Mouse (Mus musculus) embryo, embryonic 11.5 days (tissue): ENCODE measurements at regions not wholly inside any gene's neighbourhood (a gene's known extent, or its start where the extent isn't known, plus 50 kb on each side); places are given as distances from the start of the nearest gene placed in this dataset.

Source experiments
- DNase-seq: peaks from one replicate; pipeline ENCODE4 v3.0.0-alpha.2; 2012; ENCODE audit warnings: low read depth, low spot score

- DNase-seq: no peak
Observed at GRCm38 (mm10) chr5:47334299-47334698, 648.6 kb upstream of the Slit2 start.

DNA sequence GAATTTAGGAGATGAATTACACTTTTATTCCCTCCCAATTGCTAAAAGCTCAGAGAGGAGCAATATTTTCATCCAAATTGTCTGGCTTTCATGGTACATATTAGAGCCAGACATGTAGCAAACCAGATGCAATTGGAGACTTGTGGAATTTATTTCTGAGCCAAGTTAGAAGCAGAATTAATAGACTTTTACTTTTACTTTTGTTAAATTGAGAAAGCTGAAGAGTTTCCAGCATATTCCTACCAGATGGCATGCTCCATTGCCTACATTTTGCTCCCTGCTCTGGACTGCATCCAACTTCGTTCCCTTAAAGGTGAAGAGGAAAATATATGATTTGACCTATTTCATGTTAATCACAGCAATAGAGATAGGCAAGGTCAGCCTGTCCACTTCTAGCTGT is 646.4 kb upstream of the Slit2 start:
- DNase-seq: no peak

DNA sequence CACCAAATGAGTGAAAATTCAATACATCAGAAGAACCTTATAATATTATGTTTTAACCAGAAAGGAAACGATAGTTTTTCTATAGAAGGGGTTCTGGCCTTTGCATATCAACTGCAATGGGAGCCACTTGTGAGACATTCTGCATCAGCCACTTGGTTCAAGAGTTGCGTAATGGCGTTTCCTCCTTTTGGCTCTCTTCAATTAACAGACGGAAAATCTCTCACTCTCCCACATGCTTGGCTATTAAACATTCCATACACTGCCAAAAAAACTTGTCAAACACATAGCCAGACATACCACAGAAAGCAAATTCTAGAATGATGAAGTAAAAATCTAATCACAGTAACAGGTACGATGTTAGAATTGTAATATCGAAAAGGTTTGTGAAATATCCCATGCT is 643.1 kb upstream of the Slit2 start:
- no peak for DNase-seq

DNA sequence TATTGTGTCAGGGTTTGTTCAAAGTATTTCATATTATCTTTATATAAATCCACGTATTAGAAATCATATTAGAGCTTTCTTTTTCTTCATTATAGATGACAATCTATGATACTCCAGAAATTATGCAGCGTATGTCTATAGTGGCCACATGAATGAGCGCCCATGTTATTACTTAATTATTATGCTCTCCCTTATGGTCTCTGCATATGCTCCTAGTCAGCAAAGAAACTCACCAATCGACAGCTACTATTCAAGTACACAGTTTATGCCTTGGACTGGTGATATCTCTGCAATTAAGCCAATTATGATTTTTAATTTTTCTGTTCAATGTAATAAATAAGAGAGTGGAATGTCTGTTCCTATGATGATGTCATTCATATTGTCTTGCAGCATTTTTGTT is 612.8 kb upstream of the Slit2 start:
- DNase-seq: no peak

DNA sequence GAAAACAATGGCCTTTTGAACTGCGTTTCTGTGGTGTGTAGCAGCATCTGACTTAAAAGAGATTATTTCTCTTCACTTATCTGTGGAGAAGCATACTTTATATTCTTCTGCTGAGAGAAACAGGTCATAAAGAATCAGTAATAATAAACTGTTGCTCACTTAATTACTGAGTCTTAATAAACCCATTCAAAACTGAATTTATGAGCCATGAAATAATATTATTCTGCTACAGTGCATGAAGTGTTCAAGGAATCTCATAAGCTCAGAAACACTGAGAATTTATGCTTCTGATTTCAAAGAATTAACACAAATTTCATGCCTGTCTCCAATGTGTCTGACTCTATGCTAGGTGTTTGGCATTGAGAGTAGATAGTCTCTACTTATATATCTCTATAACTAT is 597.0 kb upstream of the Slit2 start:
- DNase-seq: no peak

GRCm38 (mm10) chr5:47386750-47387149 is 596.2 kb upstream of the Slit2 start:
- no peak for DNase-seq

- no peak for DNase-seq
Observed at GRCm38 (mm10) chr5:47390735-47391134, 592.2 kb upstream of the Slit2 start.

- DNase-seq: no peak
Observed at GRCm38 (mm10) chr5:47396874-47397273, 586.1 kb upstream of the Slit2 start.

- no peak for DNase-seq
Observed at GRCm38 (mm10) chr5:47421916-47422315, 561.0 kb upstream of the Slit2 start.

DNA sequence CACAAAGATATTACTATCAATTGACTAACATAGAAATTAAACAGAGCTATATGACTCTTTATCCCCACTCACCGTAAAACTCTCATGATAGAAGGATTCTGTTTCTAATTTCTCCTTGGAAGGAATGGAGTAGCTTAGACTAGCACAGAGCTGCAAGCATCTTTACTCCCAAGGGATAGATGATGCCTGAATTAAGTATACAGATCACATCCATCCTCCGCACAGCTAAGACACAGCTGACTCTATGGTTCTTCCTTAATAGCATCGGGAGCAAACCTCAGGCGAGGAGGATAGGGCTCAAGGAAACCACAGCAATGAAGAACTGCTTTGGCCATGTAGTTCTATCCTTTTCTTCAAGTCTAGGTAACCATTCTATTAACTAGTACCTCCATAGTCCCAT is 556.9 kb upstream of the Slit2 start:
- DNase-seq: no peak

- no peak for DNase-seq
Observed at GRCm38 (mm10) chr5:47426467-47426866, 556.5 kb upstream of the Slit2 start.

DNA sequence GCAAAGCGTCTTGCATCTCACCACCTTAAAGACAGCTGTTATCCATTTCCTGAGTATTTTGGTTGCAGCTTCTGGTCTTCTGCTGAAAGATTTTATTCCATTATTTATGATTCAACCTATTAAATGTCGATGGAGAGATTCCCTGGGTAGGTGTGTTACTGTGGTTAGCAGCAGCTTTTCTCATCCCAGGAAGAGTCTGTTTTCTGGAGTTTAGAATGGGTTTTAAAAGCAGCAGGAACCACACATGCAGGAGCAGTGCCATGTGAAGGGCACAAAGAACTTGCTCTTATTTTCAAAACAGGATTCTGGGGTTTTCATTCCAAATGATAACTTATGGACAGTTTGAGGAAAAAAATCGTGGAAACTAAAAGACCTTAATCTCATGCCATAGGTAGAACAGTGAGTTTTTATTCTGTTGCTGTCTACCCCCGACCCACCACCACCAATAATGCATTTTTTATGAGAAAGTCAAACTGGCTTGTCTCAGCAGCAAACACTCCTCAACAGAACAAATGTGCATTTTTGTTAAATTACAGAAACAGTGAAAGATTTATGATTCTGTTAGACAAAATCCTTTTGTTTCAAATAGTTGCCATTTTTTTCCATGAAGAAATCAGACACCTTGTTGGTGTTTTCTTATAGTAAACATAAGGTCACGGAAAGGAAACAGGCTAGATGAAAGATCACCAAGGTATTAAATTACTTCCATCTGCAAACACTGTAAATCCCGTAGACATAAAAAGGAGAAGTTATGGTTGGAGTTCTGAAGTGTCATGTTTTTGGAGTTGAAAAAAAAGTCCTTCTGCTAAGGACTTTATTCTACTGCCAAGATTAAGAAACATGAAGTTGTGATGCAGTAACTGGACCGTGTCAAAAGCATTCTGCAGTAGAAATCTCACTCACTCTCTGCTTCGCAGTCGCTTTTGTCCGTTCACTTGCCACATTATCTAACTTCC is 553.4 kb upstream of the Slit2 start:
- DNase-seq: no peak

- DNase-seq: no peak
Observed at GRCm38 (mm10) chr5:47431599-47432328, 551.2 kb upstream of the Slit2 start.

DNA sequence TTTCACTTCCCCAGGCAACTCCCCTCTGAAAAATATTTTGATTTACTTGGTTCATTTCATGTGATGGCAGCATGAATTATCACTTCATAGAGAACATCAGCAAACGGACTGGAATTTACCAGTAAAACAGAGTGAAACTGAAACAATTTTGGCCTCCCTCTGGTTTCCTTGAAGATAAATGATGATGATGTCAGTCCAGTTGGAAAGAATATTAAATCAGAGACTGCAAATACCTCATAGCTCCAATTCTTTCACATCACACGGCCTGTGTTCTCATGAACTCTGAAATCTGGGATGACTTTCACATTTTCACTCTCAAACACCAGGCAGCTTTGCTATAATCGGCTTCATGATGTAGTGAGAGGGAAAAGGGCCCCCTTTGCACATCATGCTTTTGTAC is 546.5 kb upstream of the Slit2 start:
- no peak for DNase-seq

GRCm38 (mm10) chr5:47446305-47447028 is 536.5 kb upstream of the Slit2 start:
- DNase-seq: no peak

- DNase-seq: no peak
Observed at GRCm38 (mm10) chr5:47464848-47465247, 518.1 kb upstream of the Slit2 start.

GRCm38 (mm10) chr5:47469394-47469793 is 513.5 kb upstream of the Slit2 start:
- DNase-seq: no peak

- no peak for DNase-seq
Observed at GRCm38 (mm10) chr5:47472027-47472825, 510.7 kb upstream of the Slit2 start.

DNA sequence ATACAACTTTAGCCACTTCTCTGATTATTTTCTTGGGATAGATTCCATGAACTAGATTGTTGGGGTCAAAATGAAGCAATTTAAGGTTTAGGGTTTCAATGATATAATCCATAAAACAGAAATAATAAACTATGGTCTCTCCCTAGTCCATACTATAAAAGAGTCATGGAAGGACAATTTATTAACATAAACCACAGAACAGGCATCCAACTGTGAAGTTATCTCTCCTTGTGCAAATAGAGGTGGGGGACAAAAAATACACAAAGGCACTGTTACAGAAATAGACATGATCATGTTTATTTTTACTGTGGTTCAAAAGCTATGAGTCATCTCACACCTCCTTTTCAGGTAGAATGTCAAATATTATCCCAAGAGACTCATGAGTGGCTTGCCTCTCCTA is 503.0 kb upstream of the Slit2 start:
- DNase-seq: no peak

GRCm38 (mm10) chr5:47496218-47496617 is 486.7 kb upstream of the Slit2 start:
- DNase-seq: no peak

DNA sequence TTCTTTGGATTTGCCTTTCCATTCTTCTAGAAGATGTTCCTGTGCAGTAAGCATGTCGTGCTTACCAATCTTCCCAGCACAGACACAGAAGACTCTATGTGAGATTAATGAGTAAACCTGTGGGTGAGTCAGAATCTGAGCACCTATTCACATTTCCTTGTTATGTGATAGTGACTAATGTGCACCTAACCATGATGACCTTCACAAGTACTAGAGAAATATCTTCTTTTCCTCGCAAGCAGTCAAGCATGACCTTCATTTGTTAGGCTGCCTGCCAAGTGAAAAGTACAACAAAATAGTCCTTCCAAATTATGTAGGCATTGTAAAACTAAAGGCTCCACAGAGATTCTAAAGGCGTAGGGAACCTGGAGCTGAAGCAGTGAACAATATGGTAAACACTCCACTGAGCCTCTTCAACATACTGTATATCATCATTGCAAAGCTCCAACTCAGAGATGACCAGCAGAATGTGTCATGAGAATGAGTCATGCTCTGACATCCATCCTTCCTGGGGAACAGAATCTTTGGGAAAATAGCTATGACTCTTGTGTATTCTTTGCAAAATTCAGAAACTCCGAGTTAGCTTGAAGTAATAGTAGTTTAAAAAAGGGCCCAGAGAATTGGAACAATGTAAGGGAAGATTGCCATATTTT is 480.0 kb upstream of the Slit2 start:
- DNase-seq: no peak
